Mouse (Mus musculus) CH12.LX (cell line): ENCODE measurements at regions not wholly inside any gene's neighbourhood (a gene's known extent, or its start where the extent isn't known, plus 50 kb on each side); places are given as distances from the start of the nearest gene placed in this dataset.

Experiments
- DNase-seq: peaks from one replicate; pipeline ENCODE4 v3.0.0-alpha.2; 2013; ENCODE audit errors: extremely low read depth
- H3K27ac ChIP-seq: 2 replicates; pipeline ENCODE4 v1.5.1; 2012; ENCODE audit warnings: low read depth, mild to moderate bottlenecking, control low read depth, moderate library complexity; ENCODE audit not compliant: insufficient read depth
- H3K27me3 ChIP-seq: replicated peaks from 2 replicates; pipeline ENCODE3; 2012; ENCODE audit warnings: inconsistent platforms
- H3K36me3 ChIP-seq, 2 experiments: replicated peaks in 1 of 2; 2 replicates each; pipeline versions ENCODE3 to v1.6.1; 2012; ENCODE audit warnings: inconsistent platforms in 1 of 2, low read length in 1 of 2, mild to moderate bottlenecking in 1 of 2, mixed read lengths in 1 of 2, moderate library complexity in 1 of 2; ENCODE audit not compliant: control insufficient read depth in 1 of 2, insufficient read depth in 1 of 2
- H3K4me1 ChIP-seq, 2 experiments: 2 replicates each; pipeline ENCODE4 v1.6.1; 2012; ENCODE audit warnings: inconsistent platforms in 1 of 2, moderate library complexity in 1 of 2; ENCODE audit not compliant: insufficient read depth in 2 of 2, control insufficient read depth in 1 of 2
- H3K4me2 ChIP-seq: 2 replicates; pipeline ENCODE4 v1.6.1; 2012; ENCODE audit warnings: low read depth, mild to moderate bottlenecking, control low read depth; ENCODE audit not compliant: poor library complexity, insufficient read depth, severe bottlenecking
- H3K4me3 ChIP-seq, 3 experiments: fragments of 150-350 bp in 1 of 3; sonication (generic) in 1 of 3; replicated peaks in 1 of 3; 2 replicates each; pipeline versions ENCODE3 to v1.5.1; 2011 to 2012; ENCODE audit warnings: low read depth in 2 of 3, low read length in 2 of 3, mild to moderate bottlenecking in 2 of 3, moderate library complexity in 2 of 3, control low read depth in 1 of 3, improper control_type of control experiment in 1 of 3, inconsistent platforms in 1 of 3, mixed read lengths in 1 of 3; ENCODE audit not compliant: poor library complexity in 1 of 3
- H3K79me2 ChIP-seq: replicated peaks from 2 replicates; pipeline ENCODE4 v1.6.1; 2012; ENCODE audit warnings: mild to moderate bottlenecking, moderate library complexity; ENCODE audit not compliant: control insufficient read depth, poor library complexity, insufficient read depth, severe bottlenecking; ENCODE audit errors: extremely low read depth
- H3K9ac ChIP-seq: 2 replicates; pipeline ENCODE4 v1.6.1; 2012; ENCODE audit warnings: low read depth, mild to moderate bottlenecking, control low read depth, moderate library complexity; ENCODE audit not compliant: insufficient read depth
- H3K9me3 ChIP-seq: replicated peaks from 2 replicates; pipeline ENCODE3; 2012; ENCODE audit warnings: low read length, inconsistent platforms, mixed read lengths
- BHLHE40 ChIP-seq: IDR thresholded peaks from 2 replicates; pipeline ENCODE4 v1.6.1; 2011; ENCODE audit warnings: mild to moderate bottlenecking, low read depth, low read length, improper control_type of control experiment
- E2F4 ChIP-seq: IDR thresholded peaks from 2 replicates; pipeline ENCODE4 v1.6.1; 2011; ENCODE audit warnings: low read depth, low read length, improper control_type of control experiment; ENCODE audit not compliant: insufficient replicate concordance
- EP300 ChIP-seq: IDR thresholded peaks from 2 replicates; pipeline ENCODE4 v1.6.1; 2011; ENCODE audit warnings: low read length, improper control_type of control experiment
- ETS1 ChIP-seq: conservative IDR thresholded peaks from 2 replicates; pipeline ENCODE4 v1.6.1; 2012; ENCODE audit warnings: low read depth, mild to moderate bottlenecking, inconsistent platforms, low read length, improper control_type of control experiment, moderate library complexity
- HCFC1 ChIP-seq: IDR thresholded peaks from 2 replicates; pipeline ENCODE4 v1.6.1; 2012; ENCODE audit warnings: low read depth, mild to moderate bottlenecking, inconsistent platforms, low read length, improper control_type of control experiment
- IRF4 ChIP-seq: IDR thresholded peaks from 2 replicates; pipeline ENCODE4 v1.6.1; 2014; ENCODE audit warnings: low read depth, mild to moderate bottlenecking, inconsistent platforms, low read length, improper control_type of control experiment
- JUN ChIP-seq: IDR thresholded peaks from 2 replicates; pipeline ENCODE4 v1.6.1; 2011; ENCODE audit warnings: low read depth, mild to moderate bottlenecking, low read length, improper control_type of control experiment, moderate library complexity; ENCODE audit not compliant: insufficient read depth
- JUND ChIP-seq: conservative IDR thresholded peaks from 2 replicates; pipeline ENCODE4 v1.6.1; 2011; ENCODE audit warnings: low read depth, low read length, improper control_type of control experiment
- KAT2A ChIP-seq: IDR thresholded peaks from 2 replicates; pipeline ENCODE4 v1.6.1; 2012; ENCODE audit warnings: low read length, improper control_type of control experiment, inconsistent platforms; ENCODE audit not compliant: insufficient replicate concordance
- MAFK ChIP-seq: IDR thresholded peaks from 2 replicates; pipeline ENCODE4 v1.6.1; 2011; ENCODE audit warnings: low read length, improper control_type of control experiment; ENCODE audit not compliant: insufficient replicate concordance
- MAX ChIP-seq: IDR thresholded peaks from 2 replicates; pipeline ENCODE4 v1.6.1; 2011; ENCODE audit warnings: low read length, improper control_type of control experiment
- MEF2A ChIP-seq: IDR thresholded peaks from 2 replicates; pipeline ENCODE4 v1.6.1; 2014; ENCODE audit warnings: low read depth, mild to moderate bottlenecking, inconsistent platforms, low read length, improper control_type of control experiment, borderline replicate concordance
- NELFE ChIP-seq: IDR thresholded peaks from 2 replicates; pipeline ENCODE4 v1.6.1; 2011; ENCODE audit warnings: low read depth, low read length, improper control_type of control experiment
- NRF1 ChIP-seq: IDR thresholded peaks from 2 replicates; pipeline ENCODE4 v1.6.1; 2014; ENCODE audit warnings: low read depth, mild to moderate bottlenecking, inconsistent platforms, low read length, improper control_type of control experiment, moderate library complexity
- PAX5 ChIP-seq: IDR thresholded peaks from 2 replicates; pipeline ENCODE4 v1.6.1; 2012; ENCODE audit warnings: low read length, inconsistent platforms, mixed read lengths
- POLR2A ChIP-seq: IDR thresholded peaks from 2 replicates; pipeline ENCODE4 v1.6.1; 2011; ENCODE audit warnings: low read depth, mild to moderate bottlenecking, improper control_type of control experiment, low read length
- RCOR1 ChIP-seq: conservative IDR thresholded peaks from 2 replicates; pipeline ENCODE4 v1.6.1; 2012; ENCODE audit warnings: low read depth, mild to moderate bottlenecking, inconsistent platforms, low read length, improper control_type of control experiment
- SIN3A ChIP-seq: IDR thresholded peaks from 2 replicates; pipeline ENCODE4 v1.6.1; 2012; ENCODE audit warnings: low read length, improper control_type of control experiment, inconsistent platforms
- SMC3 ChIP-seq: IDR thresholded peaks from 2 replicates; pipeline ENCODE4 v1.6.1; 2011; ENCODE audit warnings: low read depth, low read length, improper control_type of control experiment
- TCF12 ChIP-seq: IDR thresholded peaks from 2 replicates; pipeline ENCODE4 v1.6.1; 2014; ENCODE audit warnings: low read depth, mild to moderate bottlenecking, inconsistent platforms, low read length, improper control_type of control experiment
- USF1 ChIP-seq: IDR thresholded peaks from 2 replicates; pipeline ENCODE4 v1.6.1; 2014; ENCODE audit warnings: low read depth, mild to moderate bottlenecking, inconsistent platforms, low read length, improper control_type of control experiment
- ZC3H11A ChIP-seq: IDR thresholded peaks from 2 replicates; pipeline ENCODE4 v1.6.1; 2012; ENCODE audit warnings: low read depth, mild to moderate bottlenecking, inconsistent platforms, low read length, improper control_type of control experiment
- ZKSCAN1 ChIP-seq: IDR thresholded peaks from 2 replicates; pipeline ENCODE4 v1.6.1; 2012; ENCODE audit warnings: low read depth, inconsistent platforms, low read length, improper control_type of control experiment, borderline replicate concordance
- ZNF384 ChIP-seq: IDR thresholded peaks from 2 replicates; pipeline ENCODE4 v1.6.1; 2012; ENCODE audit warnings: low read depth, low read length, improper control_type of control experiment, inconsistent platforms
- dilution Hi-C: fragments of 300-500 bp; cut with MboI; formaldehyde crosslinking; loops from 2 replicates; pipeline ENCODE4 v1.14.3; 2020; ENCODE audit warnings: low sequenced_read_pairs; ENCODE audit not compliant: extremely low pct_unique_long_range_greater_than_20kb, extremely low pct_ligation_motif_present
- in situ Hi-C: fragments of 300-500 bp; cut with MboI; formaldehyde crosslinking; loops from 3 replicates; pipeline ENCODE4 v1.14.3; 2019; ENCODE audit warnings: low sequenced_read_pairs, low pct_ligation_motif_present, low pct_unique_long_range_greater_than_20kb, mixed read lengths

DNA sequence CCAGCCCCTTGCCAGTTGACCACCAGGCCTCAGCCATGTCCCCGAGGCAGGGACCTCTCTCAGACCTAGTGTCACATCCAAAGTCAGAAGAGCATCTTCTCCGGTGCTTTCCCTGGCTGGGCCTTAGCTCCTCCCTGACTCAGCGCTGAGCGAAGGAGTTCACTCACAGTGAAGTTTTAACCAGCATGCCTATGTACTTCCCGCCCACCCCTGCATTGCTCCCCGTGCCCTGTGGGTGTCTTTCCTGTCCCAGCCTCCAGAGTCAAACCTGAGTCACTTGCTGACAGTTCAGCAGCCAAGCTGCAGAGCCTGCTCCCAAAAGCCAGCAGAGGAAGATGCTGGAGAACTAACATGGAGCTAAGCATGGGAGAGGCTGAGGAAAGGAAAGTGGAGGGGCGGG is 55.6 kb upstream of the Unc5a start:
- no peak overlapping the region for H3K27ac ChIP-seq
- no peaks in the 10 kb centered on the region; a peak in 1 of 4 replicates for H3K4me1 ChIP-seq
- no peaks in the 10 kb centered on the region for H3K36me3 ChIP-seq
- no peaks in the 10 kb centered on the region for H3K79me2 ChIP-seq
- TF ChIP-seq NRF1 (no peak), POLR2A (no peak), HCFC1 (no peak), ZKSCAN1 (no peak), SMC3 (no peak), JUN (no peak), EP300 (no peak), KAT2A (no peak), RCOR1 (no peak), TCF12 (no peak), PAX5 (no peak), MEF2A (no peak), IRF4 (no peak), MAFK (no peak), E2F4 (no peak), ETS1 (no peak)
- H3K27me3 ChIP-seq: peaks cover 65% of the 10 kb centered on the region
- dilution Hi-C loops: no loop called here
- DNase-seq: no peak
- in situ Hi-C loops: no loop called here
- no peak overlapping the region for H3K4me3 ChIP-seq
- no peak overlapping the region for H3K9ac ChIP-seq
- H3K4me2 ChIP-seq: no peak overlapping the region
- H3K9me3 ChIP-seq: no peaks in the 10 kb centered on the region

DNA sequence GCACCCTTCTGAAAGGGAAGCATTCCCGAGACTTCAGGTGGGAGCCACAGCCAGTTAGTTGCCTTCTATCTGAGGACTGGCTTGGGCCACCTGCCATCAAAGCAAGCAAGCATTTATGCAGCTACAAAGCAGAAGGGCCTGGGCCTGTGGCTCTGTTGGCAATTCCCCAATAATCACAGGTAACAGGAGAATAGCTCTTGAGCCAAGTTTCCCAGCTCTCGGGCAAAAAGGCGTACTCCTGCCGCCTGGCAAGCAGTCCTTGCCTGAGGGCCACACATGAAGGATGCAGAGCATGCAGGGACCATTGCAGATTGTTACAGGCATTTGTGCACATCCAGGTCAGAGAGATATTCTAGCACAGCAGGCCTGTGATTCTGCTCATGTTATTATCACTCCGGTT is 53.2 kb upstream of the Unc5a start:
- in situ Hi-C loops: no loop called here
- dilution Hi-C loops: no loop called here
- Histone ChIP-seq H3K79me2 (no peaks in the 10 kb centered on the region), H3K4me3 (no peak overlapping the region), H3K9ac (no peak overlapping the region), H3K4me2 (no peak overlapping the region), H3K36me3 (no peaks in the 10 kb centered on the region), H3K27ac (no peak overlapping the region), H3K4me1 (no peaks in the 10 kb centered on the region; a peak in 1 of 4 replicates), H3K9me3 (peaks cover 5% of the 10 kb centered on the region), H3K27me3 (peaks cover 63% of the 10 kb centered on the region)
- no peak for DNase-seq
- TF ChIP-seq USF1: no peak
- no peak for TF ChIP-seq MAX
- TF ChIP-seq POLR2A: no peak
- no peak for TF ChIP-seq BHLHE40
- no peak for TF ChIP-seq MAFK
- no peak for TF ChIP-seq JUN
- TF ChIP-seq PAX5: no peak
- TF ChIP-seq SIN3A: no peak
- no peak for TF ChIP-seq JUND
- TF ChIP-seq ZC3H11A: no peak
- TF ChIP-seq KAT2A: no peak
- TF ChIP-seq ZNF384: no peak
- TF ChIP-seq NELFE: no peak
